Mouse (Mus musculus): Measurements from ENCODE around the gene Gmnn. TPM values are rescaled to one million over a fixed set of nuclear protein-coding genes. Genes with fewer than 3 reads are reported as not detected.

The Gmnn gene
- total and polyA plus RNA-seq, 3 experiments: 127 to 155 (median 129) TPM

GRCm38 (mm10) chr13:24781916-24782315 is 20.2 kb upstream of the Gmnn start:
- peak; percentile 63 for DNase-seq (ENCODE audit: low read depth, low spot score)
- no peaks in the 10 kb centered on the region; a peak in 1 of 4 replicates for H3K27me3 ChIP-seq (ENCODE audit: control insufficient read depth in 1 of 2, insufficient read depth in 2 of 2, low read length in 2 of 2)
- peaks cover 0 to 8% of the 10 kb centered on the region in 2 experiments; a peak in 2 of 4 replicates for H3K36me3 ChIP-seq (ENCODE audit: control insufficient read depth in 1 of 2, insufficient read depth in 2 of 2, low read length in 2 of 2)
- H3K27ac ChIP-seq (ENCODE audit: control insufficient read depth, low read depth, low read length): no peak overlapping the region
- peaks cover 8 to 18% of the 10 kb centered on the region in 2 experiments for H3K4me1 ChIP-seq (ENCODE audit: control insufficient read depth in 1 of 2, insufficient read depth in 2 of 2, low read length in 2 of 2)
- H3K4me3 ChIP-seq (ENCODE audit: control insufficient read depth in 1 of 2, insufficient read depth in 1 of 2, low read depth in 2 of 2, low read length in 2 of 2): no peak overlapping the region
- TF ChIP-seq ETS1 (IDR thresholded peaks at IDR 0.05; ENCODE audit: low read depth, low read length): peak; percentile 23; the same call in 1 of the 2 replicates
- TF ChIP-seq NELFE (IDR thresholded peaks at IDR 0.05; ENCODE audit: low read depth, low read length): no peak
- TF ChIP-seq POLR2AphosphoS2 (IDR thresholded peaks at IDR 0.05; ENCODE audit: low read length): no peak
- no peak for TF ChIP-seq CHD2 (IDR thresholded peaks at IDR 0.05; ENCODE audit: low read length)
- peak; percentile 40; the same call in 1 of the 2 replicates for TF ChIP-seq GATA1 (IDR thresholded peaks at IDR 0.05; ENCODE audit: low read depth, low read length)
- TF ChIP-seq MYC (IDR thresholded peaks at IDR 0.05; ENCODE audit: low read depth, low read length): no peak
- TF ChIP-seq MYB (IDR thresholded peaks at IDR 0.05; ENCODE audit: low read depth, low read length): no peak
- TF ChIP-seq POLR2A (IDR thresholded peaks at IDR 0.05; ENCODE audit: control insufficient read depth in 1 of 2, insufficient read depth in 1 of 2, low read depth in 1 of 2, low read length in 2 of 2, poor library complexity in 1 of 2): no peak
- TF ChIP-seq EP300 (IDR thresholded peaks at IDR 0.05; ENCODE audit: low read depth in 1 of 2, low read length in 2 of 2): peak; percentile 4 to 46; a peak in 2 of 4 replicates
- no peak for TF ChIP-seq GABPA (IDR thresholded peaks at IDR 0.05; ENCODE audit: low read depth, low read length)
- TF ChIP-seq NRF1 (IDR thresholded peaks at IDR 0.05; ENCODE audit: insufficient read depth, low read depth, low read length, poor library complexity, severe bottlenecking): no peak
- no peak for TF ChIP-seq USF1 (IDR thresholded peaks at IDR 0.05; ENCODE audit: low read depth, low read length)
- TF ChIP-seq SIN3A (IDR thresholded peaks at IDR 0.05; ENCODE audit: low read length): peak; percentile 28; the same call in 1 of the 2 replicates
- no peak for TF ChIP-seq CHD1 (IDR thresholded peaks at IDR 0.05; ENCODE audit: low read depth, low read length)
- no peak for TF ChIP-seq MEF2A (IDR thresholded peaks at IDR 0.05; ENCODE audit: extremely low read depth, insufficient replicate concordance, low read depth, low read length, poor library complexity, severe bottlenecking)
- peak; percentile 95 for TF ChIP-seq RCOR1 (IDR thresholded peaks at IDR 0.05; ENCODE audit: low read depth, low read length)
- TF ChIP-seq E2F4 (IDR thresholded peaks at IDR 0.05; ENCODE audit: borderline replicate concordance, low read depth, low read length): no peak
- TF ChIP-seq HCFC1 (IDR thresholded peaks at IDR 0.05; ENCODE audit: low read depth, low read length): no peak
- 0 out of 2 replicates have a peak, but pooled peaks have one; percentile 9 for TF ChIP-seq TCF12 (IDR thresholded peaks at IDR 0.05; ENCODE audit: low read depth, low read length)
- 0 out of 2 replicates have a peak, but pooled peaks have one; percentile 25 for TF ChIP-seq MXI1 (IDR thresholded peaks at IDR 0.05; ENCODE audit: low read depth, low read length)
- H3K79me2 ChIP-seq (ENCODE audit: control insufficient read depth, insufficient read depth, low read length, poor library complexity): no peaks in the 10 kb centered on the region
- no peak overlapping the region for H3K9ac ChIP-seq (ENCODE audit: control insufficient read depth, low read depth, low read length, poor library complexity, severe bottlenecking)
- H3K9me3 ChIP-seq (replicated peaks; ENCODE audit: insufficient read depth, low read length): no peaks in the 10 kb centered on the region
